Mouse (Mus musculus) kidney, adult 2 months (tissue): Measurements from ENCODE around the gene Arf1. TPM values are rescaled to one million over a fixed set of nuclear protein-coding genes. Genes with fewer than 3 reads are reported as not detected.

ENCODE experiments used
- DNase-seq: peaks from one replicate; pipeline ENCODE4 v3.0.0; 2021
- H3K27ac ChIP-seq: fragments of 200-500 bp; 2 replicates; pipeline ENCODE4 v1.5.1; 2012; ENCODE audit warnings: low read depth, low read length, control low read depth, inconsistent platforms; ENCODE audit not compliant: insufficient read depth
- H3K27me3 ChIP-seq: fragments of 200-500 bp; replicated peaks from 2 replicates; pipeline ENCODE4 v1.6.1; 2012; ENCODE audit warnings: mild to moderate bottlenecking, moderate library complexity, low read length, inconsistent platforms; ENCODE audit not compliant: control insufficient read depth, insufficient read depth
- H3K36me3 ChIP-seq: fragments of 200-500 bp; 2 replicates; pipeline ENCODE4 v1.6.1; 2012; ENCODE audit warnings: mild to moderate bottlenecking, moderate library complexity, low read length, inconsistent platforms; ENCODE audit not compliant: control insufficient read depth, insufficient read depth
- H3K4me1 ChIP-seq: fragments of 200-500 bp; 2 replicates; pipeline ENCODE4 v1.6.1; 2011; ENCODE audit warnings: low read length; ENCODE audit not compliant: control insufficient read depth, insufficient read depth
- H3K4me3 ChIP-seq: fragments of 200-500 bp; 2 replicates; pipeline ENCODE4 v1.5.1; 2011; ENCODE audit warnings: mild to moderate bottlenecking, low read depth, low read length, control low read depth; ENCODE audit not compliant: insufficient read depth
- CTCF ChIP-seq: fragments of 200-500 bp; conservative IDR thresholded peaks from 2 replicates; pipeline ENCODE4 v1.5.1; 2011; ENCODE audit warnings: low read depth, mild to moderate bottlenecking, control low read depth, low read length, moderate library complexity, mixed read lengths; ENCODE audit not compliant: insufficient read depth, insufficient read length
- POLR2A ChIP-seq: fragments of 200-500 bp; IDR thresholded peaks from one replicate; pipeline ENCODE4 v1.6.1; 2011; ENCODE audit warnings: low read depth, low read length, control low read depth
- WGBS: fragments of 180-500 bp; shearing (Covaris S2); methylation state at CpG from one replicate; pipeline ENCODE4 v1.1.7; 2018; 5-methylcytosine and 5-hydroxymethylcytosine counted together
- polyA plus RNA-seq: library from polyadenylated mRNA; depleted of rRNA; stranded (reverse); fragments of >200 nt; gene quantifications from 2 replicates; pipeline ENCODE4 v1.2.3, GENCODE M21; 2012

Gene Arf1
- polyA plus RNA-seq, 1 experiment = 490 TPM

DNA sequence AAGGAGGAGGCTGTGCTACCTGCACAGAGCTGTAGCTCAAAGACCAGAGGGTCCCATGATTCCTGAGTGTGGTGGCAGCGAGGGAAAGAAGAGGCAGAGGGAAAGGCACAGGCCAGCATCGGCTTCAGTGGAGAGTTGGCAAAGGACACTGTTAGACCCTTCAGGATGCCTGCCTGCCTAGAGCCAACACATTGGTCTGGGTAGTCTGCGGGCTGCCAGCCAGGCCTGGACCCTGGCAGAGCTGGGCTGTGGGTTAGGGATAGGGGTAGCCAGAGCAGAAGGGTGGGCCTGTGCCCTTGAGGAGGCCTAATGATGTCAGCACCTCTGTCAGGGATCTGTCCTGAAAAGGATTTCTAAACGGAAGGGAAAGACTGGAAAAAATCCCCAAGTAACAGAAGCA is 11.7 kb upstream of the Arf1 start:
- H3K4me1 ChIP-seq = no peaks in the 10 kb centered on the region
- no peaks in the 10 kb centered on the region for H3K27me3 ChIP-seq
- no peak overlapping the region for H3K4me3 ChIP-seq
- H3K27ac ChIP-seq = no peak overlapping the region
- 79% methylated on average over 4 of the region's 4 CpGs for WGBS
- no peak for DNase-seq
- TF ChIP-seq CTCF = no peak
- H3K36me3 ChIP-seq = no peaks in the 10 kb centered on the region

DNA sequence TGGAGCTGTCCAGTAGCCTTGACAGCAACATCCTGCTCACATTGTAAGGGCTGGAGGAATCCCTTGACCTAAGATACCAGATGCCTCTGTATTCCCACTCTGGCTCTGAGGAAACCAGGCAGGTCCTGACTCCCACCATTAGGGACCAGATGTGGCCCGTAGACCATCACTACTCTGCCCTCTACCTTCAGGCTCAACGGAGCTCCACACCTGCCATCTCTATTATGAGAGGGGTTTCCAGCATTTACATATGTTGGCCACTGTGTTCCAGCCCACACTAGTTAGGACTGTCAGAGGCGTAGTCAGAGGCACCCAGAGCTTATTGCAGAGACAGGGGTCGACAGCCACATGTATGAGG is 11.3 kb upstream of the Arf1 start:
- WGBS = 56% methylated on average over 4 of the region's 4 CpGs
- no peaks in the 10 kb centered on the region for H3K27me3 ChIP-seq
- no peaks in the 10 kb centered on the region for H3K36me3 ChIP-seq
- no peaks in the 10 kb centered on the region for H3K4me1 ChIP-seq
- H3K27ac ChIP-seq = no peak overlapping the region
- H3K4me3 ChIP-seq = no peak overlapping the region
- TF ChIP-seq POLR2A = no peak
- no peak for TF ChIP-seq CTCF
- no peak for DNase-seq

DNA sequence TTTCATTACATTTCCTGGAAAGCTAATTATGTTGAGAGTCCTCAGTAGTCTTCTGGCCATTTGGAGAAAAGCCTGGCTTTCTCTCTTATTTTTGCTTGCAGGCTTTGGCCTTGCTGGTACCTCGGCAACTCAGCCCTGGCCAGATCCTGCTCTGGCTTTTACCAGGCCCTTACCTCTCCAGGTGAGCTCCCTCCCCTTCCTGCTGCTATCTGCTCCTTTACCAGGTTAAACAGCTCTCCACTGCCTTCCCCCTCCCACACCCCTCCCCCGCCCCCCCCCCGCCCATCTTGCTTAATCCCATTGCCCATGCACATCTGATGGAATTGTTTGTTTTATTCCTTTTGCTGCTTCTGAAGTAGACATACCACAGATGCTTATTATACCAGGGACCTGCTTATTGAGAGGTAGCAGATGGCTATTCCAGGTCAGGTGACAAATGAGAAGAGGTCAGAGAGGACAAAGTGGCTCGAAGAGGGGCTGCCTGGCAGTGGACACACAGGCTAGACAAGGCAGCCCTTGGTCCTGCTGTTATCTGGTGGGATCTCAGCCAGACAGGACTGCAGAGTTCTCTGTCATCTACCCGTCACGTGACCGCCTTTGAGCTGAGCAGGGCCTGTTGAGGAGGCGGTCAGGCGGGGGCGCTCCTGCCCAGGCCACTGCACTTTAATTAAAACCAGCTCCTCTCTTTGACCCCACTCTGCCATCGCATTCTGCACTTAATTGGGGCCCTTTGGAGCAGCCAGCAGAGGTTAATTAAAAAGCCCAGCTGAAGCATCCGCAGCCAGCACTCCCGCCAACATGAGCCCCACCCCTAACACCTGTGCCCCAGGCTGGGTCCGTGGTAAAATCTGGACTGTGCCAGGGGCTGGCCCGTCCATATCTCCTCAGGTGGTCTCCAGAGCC is 10.7 kb upstream of the Arf1 start:
- WGBS = 10% methylated on average over 15 of the region's 15 CpGs

DNA sequence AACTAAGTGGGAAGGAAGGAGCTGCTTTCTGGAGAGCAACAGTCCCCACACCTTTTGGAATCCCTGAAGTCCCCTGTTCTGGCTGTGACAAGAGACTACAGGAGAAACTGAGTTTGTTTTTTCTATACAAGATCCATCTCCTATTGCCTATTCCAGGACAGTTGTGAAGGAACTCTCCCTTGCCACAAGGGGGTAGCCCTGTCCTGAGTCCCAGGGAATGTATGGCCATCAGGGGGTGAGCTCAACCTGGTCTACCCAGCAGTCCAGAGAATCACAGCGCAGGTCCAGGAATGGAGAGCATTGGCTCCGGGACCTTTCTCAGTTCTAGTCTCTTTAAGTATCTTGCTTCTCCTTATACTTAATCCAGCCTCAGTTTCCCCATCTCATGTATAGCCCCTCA is 4.7 kb upstream of the Arf1 start:
- TF ChIP-seq POLR2A = no peak
- no peak for TF ChIP-seq CTCF
- H3K27ac ChIP-seq = no peak overlapping the region
- 72% methylated on average over 2 of the region's 2 CpGs for WGBS

More for the DNA sequence above, 10.7 kb upstream of the Arf1 start:
- no peak overlapping the region for H3K4me3 ChIP-seq
- DNase-seq = peak; percentile 75
- H3K4me1 ChIP-seq = no peaks in the 10 kb centered on the region
- no peak overlapping the region for H3K27ac ChIP-seq
- TF ChIP-seq CTCF (peak; percentile 63), POLR2A (no peak)
- no peaks in the 10 kb centered on the region for H3K27me3 ChIP-seq
- no peaks in the 10 kb centered on the region for H3K36me3 ChIP-seq

DNA sequence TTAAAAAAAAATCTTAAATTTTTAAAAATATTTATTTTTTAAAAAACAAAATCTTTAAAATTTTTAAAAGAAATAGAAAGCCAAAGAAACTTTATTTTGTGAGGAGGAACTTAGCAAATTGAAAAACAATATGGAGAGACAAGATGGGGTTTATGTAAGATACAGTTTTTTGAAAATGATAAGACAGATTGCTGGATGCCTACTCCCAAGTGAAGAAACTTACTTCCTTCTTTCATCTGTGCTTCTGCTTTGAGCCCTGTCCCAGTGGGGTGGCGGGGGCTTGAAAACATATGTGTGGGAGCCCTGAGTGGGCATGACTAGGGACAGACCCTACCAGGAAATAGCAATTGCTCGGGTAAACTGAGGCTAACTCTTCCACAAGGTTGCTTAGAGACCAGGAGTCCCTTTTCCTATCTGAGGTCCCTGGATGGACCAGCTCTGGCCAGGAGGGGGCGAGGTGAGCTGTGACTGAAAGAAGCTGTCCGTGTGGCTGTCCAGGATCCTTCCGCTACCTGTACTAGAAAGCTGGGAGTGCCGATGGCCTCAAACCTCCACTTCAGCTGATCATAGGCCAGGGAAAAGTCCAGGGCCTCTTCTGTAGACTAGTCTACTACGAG is 2.2 kb upstream of the Arf1 start:
- no peak overlapping the region for H3K4me3 ChIP-seq

More for the DNA sequence above, 4.7 kb upstream of the Arf1 start:
- no peaks in the 10 kb centered on the region for H3K27me3 ChIP-seq
- no peaks in the 10 kb centered on the region for H3K36me3 ChIP-seq
- H3K4me1 ChIP-seq = 0 out of 2 replicates have a peak, but pooled peaks cover 4% of the 10 kb centered on the region
- DNase-seq = no peak
- no peak overlapping the region for H3K4me3 ChIP-seq

DNA sequence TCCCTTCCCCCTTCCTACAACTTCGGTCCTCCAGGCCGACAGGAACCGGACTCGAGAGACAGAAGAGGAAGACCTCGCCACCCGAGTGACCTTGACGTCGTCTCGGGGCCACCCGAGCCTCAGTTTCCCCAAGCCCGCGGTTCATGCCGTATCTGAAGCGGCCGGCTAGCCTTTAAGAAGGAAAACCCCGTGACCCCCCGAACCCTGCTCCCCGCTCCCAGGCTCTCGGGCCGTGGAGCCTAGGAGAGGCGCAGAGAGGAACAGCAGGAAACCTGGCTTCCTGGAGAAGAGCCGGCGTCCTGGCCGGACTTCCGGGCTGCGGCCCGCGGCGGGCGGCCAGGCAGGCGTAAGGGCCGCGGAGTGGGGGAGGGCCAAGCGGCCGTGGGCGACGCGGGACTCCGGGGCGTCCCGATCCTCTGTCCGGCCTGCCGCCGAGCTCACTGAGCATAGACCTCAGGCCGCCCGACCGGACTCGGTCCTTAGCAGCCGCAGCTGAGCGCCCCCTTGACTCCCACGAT is 407 bp downstream of the Arf1 start:
- peak overlapping the region; percentile 99 for H3K4me3 ChIP-seq
- peaks cover 35% of the 10 kb centered on the region for H3K4me1 ChIP-seq
- H3K36me3 ChIP-seq = no peaks in the 10 kb centered on the region
- DNase-seq = no peak
- 1% methylated on average over 51 of the region's 51 CpGs for WGBS
- H3K27ac ChIP-seq = peak overlapping the region; percentile 98
- TF ChIP-seq CTCF (no peak), POLR2A (no peak)
- H3K27me3 ChIP-seq = no peaks in the 10 kb centered on the region

More for the DNA sequence above, 2.2 kb upstream of the Arf1 start:
- no peaks in the 10 kb centered on the region for H3K36me3 ChIP-seq
- WGBS = 14% methylated on average over 7 of the region's 7 CpGs
- no peak overlapping the region for H3K27ac ChIP-seq
- DNase-seq = peak; percentile 82
- TF ChIP-seq POLR2A (no peak), CTCF (peak; percentile 80)
- H3K27me3 ChIP-seq = no peaks in the 10 kb centered on the region
- peaks cover 19% of the 10 kb centered on the region for H3K4me1 ChIP-seq
